Mouse (Mus musculus) CH12.LX (cell line): ENCODE results near the gene Gosr1.

Experiments
- BHLHE40 ChIP-seq: IDR thresholded peaks from 2 replicates; pipeline ENCODE4 v1.6.1; 2011; ENCODE audit warnings: mild to moderate bottlenecking, low read depth, low read length, improper control_type of control experiment
- EP300 ChIP-seq: IDR thresholded peaks from 2 replicates; pipeline ENCODE4 v1.6.1; 2011; ENCODE audit warnings: low read length, improper control_type of control experiment
- POLR2AphosphoS2 ChIP-seq: IDR thresholded peaks from 2 replicates; pipeline ENCODE4 v1.6.1; 2011; ENCODE audit warnings: low read depth, low read length, improper control_type of control experiment
- SIN3A ChIP-seq: IDR thresholded peaks from 2 replicates; pipeline ENCODE4 v1.6.1; 2012; ENCODE audit warnings: low read length, improper control_type of control experiment, inconsistent platforms
- USF1 ChIP-seq: IDR thresholded peaks from 2 replicates; pipeline ENCODE4 v1.6.1; 2014; ENCODE audit warnings: low read depth, mild to moderate bottlenecking, inconsistent platforms, low read length, improper control_type of control experiment
- ZMIZ1 ChIP-seq: IDR thresholded peaks from 2 replicates; pipeline ENCODE4 v1.6.1; 2012; ENCODE audit warnings: low read depth, mild to moderate bottlenecking, inconsistent platforms, low read length, improper control_type of control experiment

GRCm38 (mm10) chr11:76745921-76746320 is 17.5 kb downstream of the Gosr1 start:
- TF ChIP-seq USF1 = no peak
- TF ChIP-seq POLR2AphosphoS2 = no peak
- TF ChIP-seq ZMIZ1 = no peak
- no peak for TF ChIP-seq SIN3A
- no peak for TF ChIP-seq EP300
- TF ChIP-seq BHLHE40 = no peak
